Mouse (Mus musculus) limb, embryonic 15.5 days (tissue): ENCODE data around the gene Faap20. TPM values are rescaled to one million over a fixed set of nuclear protein-coding genes. Genes with fewer than 3 reads are reported as not detected.
A peak's percentile ranks its signal among the peaks of the same experiment; 100 is the strongest.

Experiments used
- ATAC-seq: fragments of 200-750 bp; cut with Nextera tagmentation; 2 replicates; pipeline ENCODE4 v1.8.0; 2017; ENCODE audit warnings: low read depth, moderate TSS enrichment; ENCODE audit not compliant: insufficient number of reproducible peaks, low FRiP score, low TSS enrichment
- H3K27ac ChIP-seq: fragments of 300-500 bp; sonication (generic); 2 replicates; pipeline ENCODE4 v1.5.1; 2015; ENCODE audit warnings: moderate library complexity, mild to moderate bottlenecking, inconsistent platforms
- H3K27me3 ChIP-seq: fragments of 300-500 bp; sonication (generic); 2 replicates; pipeline ENCODE4 v1.6.1; 2015; ENCODE audit warnings: inconsistent platforms
- H3K36me3 ChIP-seq: fragments of 300-500 bp; sonication (generic); 2 replicates; pipeline ENCODE4 v1.6.1; 2015; ENCODE audit warnings: inconsistent platforms
- H3K4me1 ChIP-seq: fragments of 300-500 bp; sonication (generic); 2 replicates; pipeline ENCODE4 v1.6.1; 2015; ENCODE audit warnings: inconsistent platforms
- H3K4me2 ChIP-seq: fragments of 300-500 bp; sonication (generic); 2 replicates; pipeline ENCODE4 v1.6.1; 2015; ENCODE audit warnings: mild to moderate bottlenecking, inconsistent platforms
- H3K4me3 ChIP-seq: fragments of 300-500 bp; sonication (generic); 2 replicates; pipeline ENCODE4 v1.5.1; 2015; ENCODE audit warnings: mild to moderate bottlenecking, inconsistent platforms
- H3K9ac ChIP-seq: fragments of 300-500 bp; sonication (generic); 2 replicates; pipeline ENCODE4 v1.6.1; 2015; ENCODE audit warnings: inconsistent platforms
- H3K9me3 ChIP-seq: fragments of 300-500 bp; sonication (generic); 2 replicates; pipeline ENCODE4 v1.6.1; 2016; ENCODE audit warnings: inconsistent platforms
- WGBS: fragments of 180-500 bp; shearing (Covaris S2); methylation state at CpG from one replicate; pipeline ENCODE4 v1.1.7; 2015; 5-methylcytosine and 5-hydroxymethylcytosine counted together
- polyA plus RNA-seq: library from polyadenylated mRNA; unstranded; fragments of >200 nt; fragmentation: Nextera tagmentation; extraction: Ambion mirVana; gene quantifications from 2 replicates; pipeline ENCODE4 v1.2.1, GENCODE M21; 2015

Gene Faap20
- polyA plus RNA-seq = 74.0 and 76.2 TPM in 2 replicates

GRCm38 (mm10) chr4:155249648-155250351 lies at the start of gene Faap20:
TSS of gene Faap20 (plus strand) at chr4:155249802.
- peak within 1 kb of the TSS; percentile 58 for H3K4me3 ChIP-seq
- H3K27me3 ChIP-seq = no peaks in the 10 kb centered on the region
- H3K9me3 ChIP-seq = no peaks in the 10 kb centered on the region
- 0 out of 2 replicates have a peak, but pooled peaks cover 13% of the 10 kb centered on the region for H3K36me3 ChIP-seq
- peak within 1 kb of the TSS; percentile 70 for H3K9ac ChIP-seq
- peak within 1 kb of the TSS; percentile 99 for H3K27ac ChIP-seq
- H3K4me2 ChIP-seq = peak within 1 kb of the TSS; percentile 89
- peak; percentile 85 for ATAC-seq
- WGBS = under 1% methylated on average over 46 of the region's 58 CpGs
- H3K4me1 ChIP-seq = peaks cover 56% of the 10 kb centered on the region

- 35% methylated on average over 3 of the region's 3 CpGs for WGBS
Observed at GRCm38 (mm10) chr4:155200861-155201390, 48.7 kb upstream of the Faap20 start.

GRCm38 (mm10) chr4:155201764-155202163 lies 47.8 kb upstream of the Faap20 start:
- no peak overlapping the region for H3K4me3 ChIP-seq
- no peak for ATAC-seq
- H3K27ac ChIP-seq = 0 out of 2 replicates have a peak overlapping the region, but pooled peaks have one; percentile 68
- WGBS = 89% methylated on average over 7 of the region's 7 CpGs
- H3K36me3 ChIP-seq = no peaks in the 10 kb centered on the region
- H3K9ac ChIP-seq = no peak overlapping the region
- no peaks in the 10 kb centered on the region for H3K27me3 ChIP-seq
- peaks cover 85% of the 10 kb centered on the region for H3K4me1 ChIP-seq
- H3K4me2 ChIP-seq = no peak overlapping the region
- no peaks in the 10 kb centered on the region for H3K9me3 ChIP-seq

More at GRCm38 (mm10) chr4:155200861-155201390, 48.7 kb upstream of the Faap20 start:
- Histone ChIP-seq H3K4me2 (no peak overlapping the region), H3K9ac (no peak overlapping the region), H3K27ac (peak overlapping the region; percentile 68; the same call in 1 of the 2 replicates), H3K9me3 (no peaks in the 10 kb centered on the region), H3K27me3 (no peaks in the 10 kb centered on the region), H3K4me1 (peaks cover 85% of the 10 kb centered on the region), H3K36me3 (no peaks in the 10 kb centered on the region), H3K4me3 (no peak overlapping the region)
- no peak for ATAC-seq

GRCm38 (mm10) chr4:155205919-155206318 lies 43.7 kb upstream of the Faap20 start:
- H3K9me3 ChIP-seq = no peaks in the 10 kb centered on the region
- 71% methylated on average over 6 of the region's 6 CpGs for WGBS
- H3K4me3 ChIP-seq = no peak overlapping the region
- no peak for ATAC-seq
- H3K9ac ChIP-seq = no peak overlapping the region
- H3K27me3 ChIP-seq = no peaks in the 10 kb centered on the region
- H3K4me2 ChIP-seq = no peak overlapping the region
- peaks cover 10% of the 10 kb centered on the region for H3K36me3 ChIP-seq
- peaks cover 83% of the 10 kb centered on the region for H3K4me1 ChIP-seq
- H3K27ac ChIP-seq = no peak overlapping the region

GRCm38 (mm10) chr4:155206498-155206897 lies 43.1 kb upstream of the Faap20 start:
- no peak for ATAC-seq
- Histone ChIP-seq H3K4me1 (peaks cover 78% of the 10 kb centered on the region), H3K36me3 (peaks cover 16% of the 10 kb centered on the region), H3K27me3 (no peaks in the 10 kb centered on the region), H3K27ac (no peak overlapping the region), H3K9ac (no peak overlapping the region), H3K9me3 (no peaks in the 10 kb centered on the region), H3K4me3 (no peak overlapping the region), H3K4me2 (no peak overlapping the region)
- WGBS = 74% methylated on average over 6 of the region's 8 CpGs

- Histone ChIP-seq H3K9ac (no peak overlapping the region), H3K4me1 (peaks cover 76% of the 10 kb centered on the region)
Observed at GRCm38 (mm10) chr4:155207841-155208240, 41.8 kb upstream of the Faap20 start.

GRCm38 (mm10) chr4:155208613-155209012 lies 41.0 kb upstream of the Faap20 start:
- H3K27ac ChIP-seq = peak overlapping the region; percentile 57
- ATAC-seq = no peak
- H3K9me3 ChIP-seq = no peaks in the 10 kb centered on the region
- H3K36me3 ChIP-seq = peaks cover 17% of the 10 kb centered on the region
- WGBS = 65% methylated on average over 7 of the region's 7 CpGs
- peaks cover 74% of the 10 kb centered on the region for H3K4me1 ChIP-seq
- no peak overlapping the region for H3K9ac ChIP-seq
- no peak overlapping the region for H3K4me2 ChIP-seq
- H3K4me3 ChIP-seq = no peak overlapping the region
- H3K27me3 ChIP-seq = no peaks in the 10 kb centered on the region

More at GRCm38 (mm10) chr4:155207841-155208240, 41.8 kb upstream of the Faap20 start:
- Histone ChIP-seq H3K27ac (0 out of 2 replicates have a peak overlapping the region, but pooled peaks have one; percentile 17), H3K4me2 (no peak overlapping the region), H3K36me3 (peaks cover 17% of the 10 kb centered on the region), H3K4me3 (no peak overlapping the region), H3K27me3 (no peaks in the 10 kb centered on the region), H3K9me3 (no peaks in the 10 kb centered on the region)
- WGBS = 67% methylated on average over 3 of the region's 3 CpGs
- ATAC-seq = no peak

- Histone ChIP-seq H3K4me3 (no peak overlapping the region), H3K9ac (no peak overlapping the region), H3K9me3 (no peaks in the 10 kb centered on the region), H3K27ac (no peak overlapping the region; the same call in 1 of the 2 replicates), H3K27me3 (no peaks in the 10 kb centered on the region), H3K36me3 (peaks cover 17% of the 10 kb centered on the region), H3K4me1 (peaks cover 76% of the 10 kb centered on the region), H3K4me2 (no peak overlapping the region)
- no peak for ATAC-seq
Observed at GRCm38 (mm10) chr4:155209079-155209478, 40.5 kb upstream of the Faap20 start.

- ATAC-seq = no peak
- no peak overlapping the region for H3K4me2 ChIP-seq
- H3K9ac ChIP-seq = no peak overlapping the region
- no peak overlapping the region for H3K4me3 ChIP-seq
- no peak overlapping the region for H3K27ac ChIP-seq
- peaks cover 76% of the 10 kb centered on the region for H3K4me1 ChIP-seq
- H3K36me3 ChIP-seq = peaks cover 17% of the 10 kb centered on the region
- H3K27me3 ChIP-seq = no peaks in the 10 kb centered on the region
- no peaks in the 10 kb centered on the region for H3K9me3 ChIP-seq
- 93% methylated on average over 5 of the region's 5 CpGs for WGBS
Observed at GRCm38 (mm10) chr4:155209494-155209893, 40.1 kb upstream of the Faap20 start.

GRCm38 (mm10) chr4:155213052-155213751 lies 36.4 kb upstream of the Faap20 start:
- no peak for ATAC-seq
- Histone ChIP-seq H3K9ac (no peak overlapping the region), H3K36me3 (peaks cover 25% of the 10 kb centered on the region), H3K27me3 (no peaks in the 10 kb centered on the region), H3K27ac (0 out of 2 replicates have a peak overlapping the region, but pooled peaks have one; percentile 11), H3K9me3 (no peaks in the 10 kb centered on the region), H3K4me3 (no peak overlapping the region), H3K4me1 (peaks cover 84% of the 10 kb centered on the region), H3K4me2 (no peak overlapping the region; the same call in 1 of the 2 replicates)
- WGBS = 45% methylated on average over 9 of the region's 9 CpGs

GRCm38 (mm10) chr4:155213752-155214054 lies 35.9 kb upstream of the Faap20 start:
- Histone ChIP-seq H3K27ac (0 out of 2 replicates have a peak overlapping the region, but pooled peaks have one; percentile 11), H3K4me1 (peaks cover 84% of the 10 kb centered on the region), H3K4me2 (no peak overlapping the region; the same call in 1 of the 2 replicates), H3K4me3 (no peak overlapping the region), H3K9ac (no peak overlapping the region), H3K9me3 (no peaks in the 10 kb centered on the region), H3K27me3 (no peaks in the 10 kb centered on the region), H3K36me3 (peaks cover 26% of the 10 kb centered on the region)
- no peak for ATAC-seq
- 67% methylated on average over 6 of the region's 6 CpGs for WGBS

- ATAC-seq = no peak
- Histone ChIP-seq H3K27ac (0 out of 2 replicates have a peak overlapping the region, but pooled peaks have one; percentile 28), H3K36me3 (peaks cover 26% of the 10 kb centered on the region), H3K4me3 (no peak overlapping the region), H3K9ac (no peak overlapping the region), H3K4me1 (peaks cover 84% of the 10 kb centered on the region), H3K27me3 (no peaks in the 10 kb centered on the region), H3K9me3 (no peaks in the 10 kb centered on the region), H3K4me2 (no peak overlapping the region)
- 70% methylated on average over 6 of the region's 6 CpGs for WGBS
Observed at GRCm38 (mm10) chr4:155214188-155214587, 35.4 kb upstream of the Faap20 start.
